Mouse (Mus musculus): ENCODE measurements around the gene Cercam.
A peak's percentile ranks its signal among the peaks of the same experiment; 100 is the strongest.
"Not testable (repeated sequence)": the region's sequence is repeated elsewhere in the genome, so short reads cannot be mapped to it uniquely, and the experiment has no call there.

Cercam gene

DNA sequence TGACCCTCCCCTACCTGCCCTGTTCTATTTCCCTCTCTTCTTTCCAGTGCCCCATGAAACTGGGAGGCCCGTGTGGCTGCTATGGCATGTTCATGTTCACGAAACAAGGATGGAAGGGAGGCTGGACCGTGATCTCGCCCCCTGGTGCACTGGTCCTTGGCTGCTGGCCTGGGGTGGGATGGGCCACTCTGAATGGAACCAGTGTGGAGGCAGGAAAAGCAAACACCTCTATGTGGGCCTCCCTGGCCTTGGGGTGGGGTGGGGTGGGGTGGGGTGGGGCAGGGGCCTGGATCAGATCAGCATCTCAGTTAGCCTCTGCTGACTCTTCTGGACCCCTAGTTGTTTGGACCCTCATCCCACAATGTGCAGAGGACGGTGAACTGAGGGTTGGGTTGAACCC is 15.2 kb upstream of the Cercam start:
- no peak for DNase-seq (ENCODE audit: low spot score in 2 of 2)

DNA sequence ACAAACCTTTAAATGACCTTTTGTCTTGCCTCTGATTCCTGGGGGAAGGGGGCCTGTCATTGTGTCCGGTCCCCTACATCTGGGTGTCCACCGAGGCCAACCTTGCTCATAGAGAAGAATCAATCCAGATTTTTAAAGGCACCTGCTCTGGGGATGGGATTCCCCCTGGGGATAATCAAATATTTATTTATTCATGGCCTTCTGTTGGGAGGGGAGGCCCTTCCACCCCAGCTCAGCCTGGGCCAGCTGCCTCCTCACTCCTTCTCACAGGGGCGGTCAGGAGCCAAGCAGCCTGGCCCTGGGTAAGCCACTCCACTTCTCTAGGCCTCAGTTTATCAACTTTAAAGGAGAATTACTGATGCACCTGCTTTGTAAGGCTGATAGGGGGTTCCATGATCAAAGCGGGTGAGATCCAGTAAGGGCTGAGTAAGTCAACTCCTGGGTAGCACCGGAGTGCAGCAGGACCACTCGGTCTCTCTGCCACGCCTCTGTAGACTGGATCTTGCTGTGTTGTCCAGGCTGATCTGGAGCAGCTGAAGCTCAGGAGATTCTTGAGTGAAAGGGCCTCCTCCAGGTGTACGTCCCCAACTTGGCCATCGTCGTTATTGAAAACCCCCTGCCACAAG is 13.3 kb upstream of the Cercam start:
- DNase-seq (ENCODE audit: low spot score in 2 of 2) = no peak

DNA sequence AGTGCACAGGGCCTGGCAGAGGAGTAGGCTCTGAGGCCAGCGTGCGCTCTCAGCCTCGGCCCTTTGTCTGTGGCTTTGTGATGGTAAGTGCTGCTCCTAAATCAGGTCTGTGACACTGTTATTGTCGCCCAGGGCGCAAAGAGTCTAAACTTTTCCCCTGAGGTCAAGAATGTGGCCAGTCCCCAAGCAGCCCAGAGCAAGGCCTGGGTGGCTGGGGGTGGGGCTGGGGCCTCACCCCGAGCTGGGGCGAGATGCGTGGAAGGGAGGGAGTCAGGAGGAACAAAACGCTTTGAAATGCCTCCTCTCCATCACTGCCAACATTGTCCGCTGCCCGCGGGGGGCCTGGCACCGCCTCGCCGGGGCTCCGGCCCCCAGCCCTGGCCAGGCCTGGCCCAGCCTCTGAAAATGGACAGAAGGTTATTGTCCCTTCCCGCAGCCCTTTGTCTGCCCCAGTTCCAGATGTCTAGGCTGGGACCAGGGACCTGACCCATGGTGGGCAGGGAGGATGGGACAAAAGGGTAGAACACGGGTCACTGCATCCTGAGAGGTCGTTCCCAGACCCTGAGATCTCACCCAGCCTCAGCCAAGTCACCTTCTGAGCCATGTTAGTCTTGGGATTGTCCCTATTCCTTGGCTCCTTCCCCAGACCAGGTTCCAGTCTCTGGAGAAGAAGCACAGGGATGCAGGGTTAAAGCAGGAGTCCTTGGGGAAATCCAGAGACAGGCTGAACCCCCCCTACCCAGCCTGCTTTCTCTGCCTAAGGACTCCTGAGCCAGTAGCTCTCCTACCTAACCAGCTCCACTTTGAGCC is 12.3 kb upstream of the Cercam start:
- no peak for DNase-seq (ENCODE audit: low spot score in 2 of 2)

DNA sequence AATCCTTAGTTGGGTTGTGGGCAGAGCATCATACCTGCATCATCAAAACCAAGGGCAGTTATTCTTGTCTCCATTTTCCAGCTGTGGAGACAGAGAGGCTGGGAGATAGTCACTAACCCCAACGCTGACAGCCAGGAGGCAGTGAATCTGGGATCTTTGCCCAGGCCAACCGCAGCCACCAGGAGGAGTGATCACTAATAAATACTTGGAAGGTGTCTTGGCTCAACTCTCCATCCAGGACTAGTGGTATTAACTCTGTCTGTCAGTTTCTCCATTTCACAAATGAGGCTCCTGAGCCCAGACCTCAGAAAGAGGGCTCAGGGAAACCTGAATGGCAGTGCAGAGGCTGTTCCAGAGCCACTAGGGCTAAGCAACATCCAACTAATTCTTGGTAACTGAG is 11.6 kb upstream of the Cercam start:
- no peak for DNase-seq (ENCODE audit: low spot score in 2 of 2)

DNA sequence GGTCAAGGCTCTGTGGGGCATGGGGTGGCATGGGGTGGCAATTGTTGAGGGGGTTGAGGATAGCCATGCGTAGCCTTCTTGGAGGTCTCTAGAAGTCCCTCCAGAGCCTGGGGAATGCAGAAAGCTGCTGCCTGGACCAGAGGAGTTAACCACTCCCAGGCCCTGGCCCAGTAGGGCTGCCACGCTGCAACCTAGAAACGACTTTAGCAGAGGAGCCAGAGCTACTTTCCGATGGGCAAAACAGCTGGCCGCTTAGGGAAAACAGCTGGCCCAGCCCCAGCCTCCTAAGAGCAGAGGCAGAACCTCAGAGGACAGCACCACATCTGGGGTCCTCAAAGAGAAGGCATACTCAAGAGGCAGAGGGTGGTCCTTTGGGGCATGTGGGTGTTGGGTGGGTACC is 11.0 kb upstream of the Cercam start:
- no peak for DNase-seq (ENCODE audit: low spot score in 2 of 2)

DNA sequence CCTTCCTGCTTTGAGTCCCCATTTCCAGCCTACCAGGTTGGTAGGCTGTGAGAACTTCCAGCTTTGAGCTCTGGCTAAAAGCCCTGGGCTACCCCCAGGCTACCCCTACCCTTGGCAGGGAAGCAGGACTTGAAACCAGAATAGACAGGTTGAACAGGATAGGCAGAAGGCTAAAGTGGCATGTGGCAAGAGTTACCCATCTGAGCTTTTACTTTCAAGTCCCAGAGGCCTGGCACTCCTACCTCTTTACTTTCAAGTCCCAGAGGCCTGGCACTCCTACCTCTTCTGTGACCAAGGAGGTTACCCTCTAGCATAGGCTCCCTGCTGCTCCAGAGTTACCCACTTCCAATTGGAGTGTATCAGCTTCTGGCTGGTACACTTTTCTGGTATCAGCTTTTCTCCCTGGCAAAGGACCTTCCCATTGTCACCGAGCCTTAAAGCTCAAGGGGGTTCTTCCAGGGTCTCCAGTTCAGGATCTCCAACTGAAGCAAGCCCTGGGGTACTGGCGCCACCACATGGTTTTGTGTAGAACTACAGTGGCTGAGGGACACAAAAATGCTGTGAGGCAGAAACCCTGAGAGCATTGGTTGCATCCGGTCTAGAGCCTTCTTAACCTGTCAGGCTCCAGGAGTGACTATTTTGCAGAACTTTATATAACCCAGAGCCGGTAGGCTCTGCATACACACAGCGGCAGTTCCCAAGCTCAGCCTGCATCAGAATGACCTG is 10.1 kb upstream of the Cercam start:
- DNase-seq (ENCODE audit: low spot score in 2 of 2) = peak in 1 of 2 experiments; percentile 35

DNA sequence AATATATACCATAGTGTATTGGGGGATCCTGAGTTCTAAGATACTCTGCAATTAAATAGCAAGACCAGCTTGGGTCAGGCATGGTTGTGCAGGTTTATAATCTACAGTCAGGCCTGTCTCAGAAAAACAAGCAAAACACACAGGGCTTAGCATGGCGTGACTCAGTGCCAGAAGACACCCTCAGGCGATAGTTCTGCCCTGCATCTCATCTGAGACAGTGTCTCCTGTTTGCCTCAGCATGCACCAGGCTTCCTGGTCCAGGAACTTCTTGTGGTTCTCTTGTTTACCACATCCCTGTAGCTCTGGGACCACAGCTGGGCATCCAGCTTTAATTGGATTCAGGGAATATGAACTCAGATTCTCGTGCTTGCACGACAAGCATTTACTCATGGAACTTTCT is 3.8 kb upstream of the Cercam start:
- no peak for DNase-seq (ENCODE audit: low spot score in 2 of 2)

DNA sequence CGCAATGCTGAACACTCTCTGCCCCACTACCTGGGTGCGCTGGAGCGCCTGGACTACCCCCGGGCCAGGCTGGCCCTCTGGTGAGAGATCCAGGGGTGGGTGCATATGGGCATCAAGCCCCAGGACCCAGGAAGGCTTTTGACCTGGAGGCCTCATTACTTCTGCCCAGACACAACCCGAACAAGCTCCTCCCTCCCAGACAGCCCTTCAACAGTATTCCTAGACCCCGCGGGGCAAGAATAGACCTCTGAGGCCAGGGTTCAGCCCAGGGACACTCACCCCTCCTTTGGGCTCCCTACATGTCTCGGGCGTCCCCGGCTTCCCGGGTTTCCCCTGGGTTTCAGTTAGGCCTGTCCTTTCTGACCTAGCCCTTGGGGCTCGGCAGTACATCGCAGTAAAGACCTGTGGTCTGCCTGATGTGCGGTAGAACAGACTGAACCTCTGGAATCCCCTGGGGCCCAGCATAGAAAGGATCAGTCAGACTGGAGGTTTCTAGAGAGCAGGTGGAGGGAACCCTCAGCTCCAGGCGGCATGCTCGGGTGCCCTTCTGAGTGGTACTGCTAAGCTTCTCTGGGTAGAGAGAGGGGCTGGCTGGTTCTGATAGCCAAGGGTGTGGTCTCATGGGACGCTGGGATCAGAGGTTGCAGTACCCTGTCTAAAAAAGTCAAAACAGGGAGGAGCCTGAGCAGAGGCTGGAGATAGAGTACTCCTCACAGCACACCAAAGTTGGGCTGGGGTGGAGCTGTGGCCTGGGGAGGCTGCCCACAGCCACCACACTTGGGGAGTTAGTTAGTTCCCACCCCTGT is 885 bp downstream of the Cercam start:
- peak; percentile 78 to 86 for DNase-seq (ENCODE audit: low spot score in 2 of 2)

DNA sequence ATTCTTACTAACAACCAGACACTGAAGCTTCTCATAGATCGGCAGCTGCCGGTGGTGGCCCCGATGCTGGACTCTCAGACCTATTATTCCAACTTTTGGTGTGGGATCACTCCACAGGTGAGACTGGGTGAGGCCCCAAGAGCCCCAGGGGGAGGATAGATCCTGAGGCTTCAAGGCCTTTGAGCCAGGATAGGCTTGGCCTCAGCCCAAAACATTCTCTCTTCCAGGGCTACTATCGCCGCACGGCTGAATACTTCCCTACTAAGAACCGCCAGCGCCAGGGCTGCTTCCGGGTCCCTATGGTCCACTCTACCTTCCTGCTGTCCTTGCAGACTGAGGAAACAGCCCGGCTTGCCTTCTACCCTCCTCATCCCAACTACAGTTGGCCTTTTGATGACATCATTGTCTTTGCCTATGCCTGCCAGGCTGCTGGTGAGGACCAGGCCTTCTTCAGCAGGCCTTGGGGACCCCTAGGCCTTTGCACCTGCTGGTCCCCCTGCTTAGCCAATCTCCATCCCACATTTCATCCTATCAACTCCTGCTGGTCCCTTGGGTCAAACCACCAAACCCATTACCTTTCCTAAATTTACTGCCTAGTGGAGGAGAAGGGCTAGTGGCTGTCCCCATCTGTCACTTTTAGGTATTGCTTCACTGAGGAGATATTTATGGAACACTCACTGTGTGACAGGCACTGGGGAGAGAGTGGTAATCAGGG is 3.8 kb downstream of the Cercam start:
- peak in 1 of 2 experiments; percentile 56 for DNase-seq (ENCODE audit: low spot score in 2 of 2)

DNA sequence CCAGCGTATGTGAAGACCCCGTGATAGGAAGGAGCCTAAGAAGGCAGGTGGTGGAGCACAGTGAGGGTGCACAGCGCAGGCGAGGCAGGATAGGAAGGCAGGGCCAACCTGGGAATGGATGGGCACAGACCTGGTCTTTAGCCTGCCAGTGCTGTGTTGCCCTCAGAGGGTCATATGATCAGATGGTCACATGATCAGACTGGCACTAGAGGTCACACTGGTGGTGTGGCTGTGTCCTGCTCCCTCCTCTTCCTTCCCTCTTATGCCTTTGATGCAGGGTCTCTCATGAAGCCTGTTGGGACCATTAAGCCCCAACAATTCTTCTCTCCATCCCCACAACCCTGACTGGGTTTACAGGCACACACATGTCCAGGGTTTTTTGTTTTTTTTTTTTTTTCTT is 4.8 kb downstream of the Cercam start:
- no peak for DNase-seq (ENCODE audit: low spot score in 2 of 2)

DNA sequence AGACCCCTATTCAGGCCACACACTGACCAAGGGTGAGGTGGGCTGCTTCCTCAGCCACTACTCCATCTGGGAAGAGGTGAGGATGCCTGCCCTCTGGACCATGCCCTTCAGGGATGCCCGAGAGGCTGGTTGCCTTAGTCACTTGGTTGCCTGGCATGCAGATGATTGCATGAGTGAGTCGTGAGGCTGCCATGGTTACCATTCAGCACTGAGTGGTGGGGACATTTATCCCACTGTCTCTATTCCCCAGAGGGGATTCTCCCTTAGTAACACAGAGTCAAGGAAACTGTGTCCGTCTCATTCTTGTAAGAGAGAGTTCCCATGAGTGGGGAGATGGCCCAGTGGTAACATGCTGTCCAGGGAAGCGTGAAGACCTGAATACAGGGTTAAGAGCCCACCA is 9.1 kb downstream of the Cercam start:
- no peak for DNase-seq (ENCODE audit: low spot score in 2 of 2)

DNA sequence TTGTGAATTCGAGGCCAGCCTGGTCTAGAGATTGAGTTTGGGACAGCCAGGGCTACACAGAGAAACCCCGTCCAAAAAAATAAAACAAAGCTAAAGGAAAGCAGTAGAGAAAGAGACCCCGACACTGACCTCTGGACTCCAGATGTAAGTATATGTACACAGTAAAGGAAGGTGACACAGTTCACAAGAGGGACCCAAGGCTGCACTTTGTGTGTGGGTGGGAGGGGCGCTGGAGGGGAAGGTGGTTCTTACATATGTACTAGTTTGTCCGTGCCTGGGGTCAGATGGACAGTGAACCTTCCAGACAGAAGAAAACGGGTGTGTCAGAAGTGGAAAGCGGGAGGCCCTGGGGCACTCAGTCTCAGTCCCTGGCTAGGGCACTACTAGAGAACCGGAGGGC is 10.2 kb downstream of the Cercam start:
- DNase-seq (ENCODE audit: low spot score in 2 of 2) = no peak

DNA sequence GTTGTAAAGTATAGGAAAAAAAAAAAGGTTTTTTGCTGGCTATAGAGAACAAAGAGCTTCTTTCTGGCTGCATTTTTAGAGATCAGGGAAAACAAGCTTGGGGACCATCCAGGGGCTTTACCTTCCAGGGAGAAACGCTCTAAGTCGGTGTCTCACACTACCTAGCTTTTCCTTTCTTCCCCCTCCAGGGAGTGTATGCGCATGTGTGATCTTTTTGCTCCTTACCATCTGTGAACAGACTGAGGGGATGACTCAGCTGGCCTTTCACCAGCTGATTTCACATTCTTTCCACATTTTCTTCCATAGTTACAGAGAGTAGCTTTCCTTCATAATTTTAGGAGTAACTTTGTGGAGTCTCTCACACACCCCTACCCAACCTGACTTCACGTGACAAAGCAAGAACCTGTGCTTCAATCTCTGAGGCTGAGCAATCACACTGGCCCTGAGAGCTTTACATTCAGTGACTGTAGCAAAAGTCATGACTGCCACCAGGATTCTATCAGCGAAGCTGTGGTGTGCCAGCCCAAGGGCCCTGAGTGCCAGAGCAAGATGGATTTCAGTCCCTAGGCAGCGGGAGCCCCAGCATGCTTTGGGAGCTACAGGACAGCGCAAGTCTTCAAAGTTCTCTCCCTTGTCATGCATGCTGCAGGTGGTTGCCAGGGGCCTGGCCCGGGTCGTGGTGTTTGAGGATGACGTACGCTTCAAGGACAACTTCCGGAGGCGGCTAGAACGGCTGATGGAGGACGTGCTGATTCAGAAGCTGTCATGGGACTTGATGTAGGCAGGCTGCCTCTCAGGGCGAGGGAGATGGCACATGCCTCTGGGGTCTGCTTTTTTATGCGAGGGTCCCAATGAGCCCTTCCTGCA is 11.2 kb downstream of the Cercam start:
- DNase-seq (ENCODE audit: low spot score in 2 of 2) = no peak

DNA sequence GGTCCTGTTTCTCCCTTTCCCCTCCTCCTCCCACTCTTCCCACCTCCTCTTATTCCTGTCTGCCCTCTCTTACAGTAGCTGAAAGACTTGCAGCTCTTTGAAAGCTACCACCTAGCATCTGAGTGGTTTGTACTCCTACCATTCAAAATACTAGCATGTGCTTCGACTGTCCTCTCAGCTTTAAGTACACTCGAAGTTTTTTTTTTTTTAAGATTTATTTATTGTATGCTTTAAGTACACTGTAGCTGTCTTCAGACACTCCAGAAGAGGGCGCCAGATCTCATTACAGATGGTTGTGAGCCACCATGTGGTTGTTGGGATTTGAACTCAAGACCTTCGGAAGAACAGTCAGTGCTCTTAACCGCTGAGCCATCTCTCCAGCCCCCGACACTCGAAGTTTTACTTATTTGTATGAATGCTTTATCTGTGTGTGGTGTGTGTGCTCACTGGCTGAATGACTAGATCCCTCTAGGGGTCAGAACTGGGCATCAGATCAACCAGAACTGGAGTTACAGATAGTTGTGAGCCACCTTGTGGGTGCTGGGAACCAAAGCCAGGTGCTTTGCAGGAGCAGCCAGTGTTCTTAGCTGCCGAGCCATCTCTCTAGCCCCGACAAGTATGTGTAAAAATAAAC is 17.8 kb downstream of the Cercam start:
- not testable (repeated sequence) for DNase-seq (ENCODE audit: low spot score in 2 of 2)

DNA sequence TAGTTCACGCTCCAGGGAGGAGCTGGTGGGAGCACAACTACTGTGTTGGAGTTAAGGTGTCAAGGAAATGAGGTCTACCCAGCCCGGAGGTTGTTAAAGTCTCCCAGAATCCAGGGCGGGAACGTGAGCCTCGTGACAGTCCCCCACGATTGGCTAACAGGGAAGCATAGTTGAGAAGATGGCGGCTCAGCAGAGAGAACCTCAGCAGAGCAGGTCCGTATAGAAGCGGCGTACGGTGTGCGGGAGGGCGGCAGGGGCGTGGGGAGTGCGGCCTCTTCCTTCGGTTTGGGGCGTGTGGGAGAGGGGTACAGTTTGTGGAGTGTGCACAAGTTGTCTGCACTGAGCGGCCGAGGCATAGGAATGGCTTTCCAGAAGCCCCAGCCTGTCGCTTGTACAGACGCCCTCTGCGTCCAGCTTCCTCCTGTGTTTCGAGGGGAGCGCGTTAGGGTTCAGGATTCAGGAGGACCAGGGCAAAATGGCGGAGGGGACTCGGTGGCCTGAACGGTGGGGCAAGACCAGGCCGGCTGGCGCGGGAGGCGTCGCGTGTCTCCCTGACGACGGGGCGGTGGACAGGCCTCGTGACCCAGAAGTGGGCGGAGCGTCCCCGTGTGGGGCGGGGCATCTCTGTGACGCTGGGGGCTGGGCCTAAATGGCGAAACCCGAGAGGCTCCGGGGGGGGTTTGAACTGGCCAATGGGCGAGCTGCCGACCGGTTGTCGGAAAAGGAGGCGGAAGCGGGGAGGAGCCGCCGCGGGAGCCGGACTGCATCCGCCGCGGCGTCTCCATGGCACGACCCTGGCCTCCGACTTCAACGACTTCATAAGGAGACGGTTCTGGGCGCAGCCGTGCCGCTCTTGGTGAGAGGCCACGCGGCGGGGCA is 20.3 kb downstream of the Cercam start, which contains the start of gene Odf2:
TSS of gene Odf2 (plus strand) at position 156 of the 879 bp plus-strand sequence.
- DNase-seq (ENCODE audit: low spot score in 2 of 2) = peak; percentile 100

DNA sequence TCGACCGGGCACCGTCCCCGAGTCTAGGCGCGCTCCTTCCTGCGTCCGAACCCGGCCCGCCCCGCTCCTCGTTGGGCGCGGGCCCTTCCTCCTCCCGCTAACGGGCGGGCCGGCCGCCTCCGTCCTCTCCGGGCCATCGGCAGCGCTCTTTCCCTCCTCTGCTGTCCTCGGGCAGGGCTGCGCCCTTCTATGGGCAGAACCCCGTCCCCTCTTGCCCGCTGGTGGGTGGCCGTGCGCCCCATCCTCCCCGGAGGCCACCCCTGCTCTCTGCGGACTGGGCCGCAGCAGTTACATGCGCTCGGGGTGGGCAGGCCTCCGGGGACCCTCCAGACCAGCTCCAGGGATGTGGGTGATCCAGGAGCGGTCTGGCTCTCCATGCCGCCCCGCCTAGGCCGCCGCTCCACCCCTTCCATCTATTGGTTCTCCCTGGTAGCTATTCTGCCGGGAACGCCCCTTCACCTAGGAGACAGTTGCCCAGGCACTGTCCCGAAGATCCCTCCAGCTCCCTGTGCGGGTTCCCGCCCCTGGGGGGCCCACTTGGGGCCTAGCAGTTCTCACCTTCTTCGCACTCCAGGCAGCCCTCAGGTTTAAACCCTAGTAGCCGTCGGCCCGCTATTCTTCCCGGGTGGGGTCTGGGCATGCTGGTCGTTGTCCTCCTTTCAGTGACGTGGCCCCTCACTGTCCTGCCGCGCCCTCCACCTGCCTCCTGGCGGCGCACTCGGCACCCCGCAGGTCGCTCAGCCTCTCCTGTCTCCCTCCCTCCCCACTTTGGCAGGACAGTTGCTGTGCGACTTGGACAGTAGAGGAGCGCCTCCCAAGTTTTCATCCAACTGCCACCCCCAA is 21.2 kb downstream of the Cercam start:
- peak; percentile 89 to 92 for DNase-seq (ENCODE audit: low spot score in 2 of 2)

DNA sequence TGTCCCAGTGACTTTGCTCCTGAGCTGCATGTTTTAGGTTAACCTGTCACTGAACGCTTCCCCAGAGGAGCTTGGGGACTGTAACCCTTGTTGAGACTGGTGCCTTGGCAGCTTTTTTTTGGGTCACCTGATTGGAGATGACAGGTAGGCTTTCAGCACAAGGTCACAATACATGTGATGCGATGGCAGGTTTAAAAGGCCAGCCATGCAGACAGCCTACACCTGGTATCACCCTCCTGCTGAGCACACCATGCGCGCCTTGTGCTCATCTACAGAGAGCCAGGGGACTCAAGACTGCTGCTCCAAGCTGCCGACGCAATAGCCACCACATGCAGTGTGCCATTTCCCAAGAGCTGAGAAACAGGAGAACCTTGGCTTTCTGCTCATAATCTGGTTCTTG is 22.8 kb downstream of the Cercam start:
- DNase-seq (ENCODE audit: low spot score in 2 of 2) = no peak

DNA sequence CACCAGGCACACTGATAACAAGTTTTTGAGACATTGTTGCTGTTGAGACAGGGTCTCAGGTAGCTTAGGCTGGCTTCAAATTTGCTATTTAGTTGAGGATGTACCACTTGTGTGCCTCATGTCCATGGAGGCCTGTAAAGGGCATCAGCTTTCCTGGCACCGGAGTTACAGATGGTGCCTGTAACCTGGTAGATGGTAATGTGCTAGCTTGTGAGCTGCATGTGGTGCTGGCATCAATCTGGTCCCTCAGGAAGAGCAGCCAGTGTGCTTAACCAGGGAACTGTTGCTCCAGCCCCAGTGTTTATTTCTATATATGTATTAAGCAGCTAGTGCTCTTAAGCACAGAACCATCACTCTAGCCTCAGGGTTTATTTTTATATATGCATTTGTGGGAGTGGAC is 27.1 kb downstream of the Cercam start:
- no peak for DNase-seq (ENCODE audit: low spot score in 2 of 2)
